Mouse (Mus musculus) bone marrow, adult 2 months (tissue): ENCODE measurements around the gene Enpp6. TPM values are rescaled to one million over a fixed set of nuclear protein-coding genes. Genes with fewer than 3 reads are reported as not detected.
"Not testable (repeated sequence)": the region's sequence is repeated elsewhere in the genome, so short reads cannot be mapped to it uniquely, and the experiment has no call there.

Experiments
- H3K27ac ChIP-seq: fragments of 200-500 bp; 2 replicates; pipeline ENCODE4 v1.5.1; 2012; ENCODE audit warnings: low read depth, mild to moderate bottlenecking, control low read depth, inconsistent platforms, low read length; ENCODE audit not compliant: control insufficient read depth, poor library complexity, insufficient read depth
- H3K4me1 ChIP-seq: fragments of 200-500 bp; 2 replicates; pipeline ENCODE4 v1.6.1; 2011; ENCODE audit warnings: low read length; ENCODE audit not compliant: control insufficient read depth, insufficient read depth
- H3K4me3 ChIP-seq: fragments of 200-500 bp; replicated peaks from 2 replicates; pipeline ENCODE3; 2011; ENCODE audit warnings: mild to moderate bottlenecking, low read depth, low read length, control low read depth; ENCODE audit not compliant: control insufficient read depth
- CTCF ChIP-seq: fragments of 200-500 bp; IDR thresholded peaks from 2 replicates; pipeline ENCODE4 v1.5.1; 2011; ENCODE audit warnings: low read length, control low read depth; ENCODE audit not compliant: control insufficient read depth, insufficient read depth
- POLR2A ChIP-seq: fragments of 200-500 bp; IDR thresholded peaks from 2 replicates; pipeline ENCODE4 v1.6.1; 2011; ENCODE audit warnings: low read depth, mild to moderate bottlenecking, control low read depth, low read length, borderline replicate concordance; ENCODE audit not compliant: control insufficient read depth
- WGBS: fragments of 180-500 bp; shearing (Covaris S2); methylation state at CpG from one replicate; pipeline ENCODE4 v1.1.7; 2018; 5-methylcytosine and 5-hydroxymethylcytosine counted together
- polyA plus RNA-seq: library from polyadenylated mRNA; stranded (reverse); fragments of >200 nt; gene quantifications from 2 replicates; pipeline ENCODE4 v1.2.4, GENCODE M21; 2011; ENCODE audit warnings: low replicate concordance; ENCODE audit not compliant: missing spikeins, insufficient read depth, insufficient read length

The Enpp6 gene
- polyA plus RNA-seq, 1 experiment, result not detected

- Histone ChIP-seq H3K4me3 (no peak overlapping the region), H3K4me1 (no peaks in the 10 kb centered on the region), H3K27ac (no peak overlapping the region)
- no peak for TF ChIP-seq POLR2A
- TF ChIP-seq CTCF, result no peak
- WGBS, result 77% methylated on average over 8 of the region's 8 CpGs
Observed at GRCm38 (mm10) chr8:47021135-47021555, 34.5 kb downstream of the Enpp6 start.

DNA sequence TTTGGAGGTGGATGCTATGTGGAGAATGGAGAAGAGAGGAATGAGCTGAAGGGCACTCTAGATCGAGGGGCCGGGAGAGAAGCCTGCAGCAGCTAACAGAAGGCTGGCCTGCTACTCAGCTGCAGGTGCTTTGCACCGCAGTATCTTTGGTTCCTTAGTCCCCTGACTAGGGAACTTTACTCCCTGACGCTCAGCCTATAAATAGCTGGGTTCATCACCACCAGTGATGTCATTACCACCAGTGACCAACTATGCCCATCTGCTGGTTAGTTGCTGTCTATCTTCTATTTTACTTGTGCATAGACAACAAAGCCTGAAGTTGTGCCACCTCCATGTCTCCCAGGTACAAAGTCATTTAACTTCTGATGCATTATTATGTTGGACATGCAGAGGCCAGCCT is 37.9 kb downstream of the Enpp6 start:
- WGBS, result 74% methylated on average over 4 of the region's 4 CpGs
- no peak for TF ChIP-seq POLR2A
- no peak for TF ChIP-seq CTCF
- Histone ChIP-seq H3K4me3 (no peak overlapping the region), H3K4me1 (no peaks in the 10 kb centered on the region), H3K27ac (no peak overlapping the region)

- Histone ChIP-seq H3K4me3 (no peak overlapping the region), H3K27ac (no peak overlapping the region), H3K4me1 (no peaks in the 10 kb centered on the region)
- TF ChIP-seq POLR2A (no peak), CTCF (no peak)
- WGBS, result 77% methylated on average over 10 of the region's 10 CpGs
Observed at GRCm38 (mm10) chr8:47026841-47027490, 40.3 kb downstream of the Enpp6 start.

- H3K27ac ChIP-seq, result no peak overlapping the region
- H3K4me3 ChIP-seq, result no peak overlapping the region
- 76% methylated on average over 6 of the region's 6 CpGs for WGBS
- TF ChIP-seq POLR2A (no peak), CTCF (no peak)
- H3K4me1 ChIP-seq, result no peaks in the 10 kb centered on the region
Observed at GRCm38 (mm10) chr8:47028474-47028873, 41.8 kb downstream of the Enpp6 start.

GRCm38 (mm10) chr8:47030321-47030720 is 43.6 kb downstream of the Enpp6 start:
- Histone ChIP-seq H3K4me3 (no peak overlapping the region), H3K4me1 (no peaks in the 10 kb centered on the region), H3K27ac (no peak overlapping the region)
- TF ChIP-seq CTCF (no peak), POLR2A (no peak)
- WGBS, result 88% methylated on average over 19 of the region's 19 CpGs

- TF ChIP-seq CTCF (no peak), POLR2A (no peak)
- Histone ChIP-seq H3K4me1 (no peaks in the 10 kb centered on the region), H3K4me3 (no peak overlapping the region), H3K27ac (no peak overlapping the region)
- WGBS, result 73% methylated on average over 7 of the region's 7 CpGs
Observed at GRCm38 (mm10) chr8:47032081-47032480, 45.4 kb downstream of the Enpp6 start.

- no peak overlapping the region for H3K27ac ChIP-seq
- WGBS, result 72% methylated on average over 4 of the region's 4 CpGs
Observed at GRCm38 (mm10) chr8:47033976-47034375, 47.3 kb downstream of the Enpp6 start.

DNA sequence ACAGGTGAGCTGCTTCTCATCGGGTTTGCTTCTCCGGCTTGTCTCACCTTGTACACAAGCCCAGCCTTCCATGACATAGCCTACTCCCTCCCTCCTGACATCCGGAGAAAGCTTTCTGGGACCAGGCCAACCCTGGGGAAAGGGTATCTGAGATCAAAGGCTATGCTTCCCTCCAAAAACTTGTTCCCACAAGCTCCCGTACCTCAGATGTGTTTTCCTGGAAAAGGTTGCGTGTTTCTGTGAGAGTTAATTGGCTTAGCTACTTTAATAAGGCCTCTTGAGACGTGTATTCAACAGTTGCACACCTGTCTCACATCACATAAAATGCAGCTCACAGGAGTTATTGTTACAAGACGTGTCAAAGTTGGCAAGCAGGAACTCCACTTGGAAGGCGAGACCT is 49.8 kb downstream of the Enpp6 start:
- H3K4me1 ChIP-seq, result no peaks in the 10 kb centered on the region
- H3K27ac ChIP-seq, result no peak overlapping the region
- no peak overlapping the region for H3K4me3 ChIP-seq
- 85% methylated on average over 8 of the region's 8 CpGs for WGBS
- no peak for TF ChIP-seq CTCF
- no peak for TF ChIP-seq POLR2A

More at GRCm38 (mm10) chr8:47033976-47034375, 47.3 kb downstream of the Enpp6 start:
- TF ChIP-seq POLR2A (no peak), CTCF (no peak)
- H3K4me1 ChIP-seq, result no peaks in the 10 kb centered on the region
- H3K4me3 ChIP-seq, result no peak overlapping the region

- Histone ChIP-seq H3K4me1 (no peaks in the 10 kb centered on the region), H3K4me3 (no peak overlapping the region), H3K27ac (no peak overlapping the region)
- 66% methylated on average over 5 of the region's 5 CpGs for WGBS
- TF ChIP-seq POLR2A (no peak), CTCF (no peak)
Observed at GRCm38 (mm10) chr8:47037405-47037804, 50.7 kb downstream of the Enpp6 start.

- H3K4me1 ChIP-seq, H3K4me3 ChIP-seq: not testable (repeated sequence)
- 87% methylated on average over 4 of the region's 4 CpGs for WGBS
Observed at GRCm38 (mm10) chr8:47040215-47040614, 53.5 kb downstream of the Enpp6 start.

More at GRCm38 (mm10) chr8:47040215-47040614, 53.5 kb downstream of the Enpp6 start:
- not testable (repeated sequence) for H3K27ac ChIP-seq
